In genomic region chr19:55880664-55881359, GRCm38 (mm10) we compare ENCODE assay signal across 9 mouse cellular contexts.
DNase-seq lines count a peak whose midpoint lies in the region; ATAC-seq lines count a peak whose summit lies in the region.
"Had no signal": no experiment of that assay in that cellular context is flagged by ENCODE, and none has a peak within 500 bp of the region (broad histone marks: within the 10 kb centered on the region; RNA-seq: fewer than 3 reads in every experiment).

No protein-coding gene starts in this region.

- WGBS in hindbrain, embryonic 16.5 days, result 30% methylated on average over 13 of the region's 13 CpGs
- WGBS in midbrain, embryonic 10.5 days, result 72% methylated on average over 13 of the region's 13 CpGs

- H3K4me2 ChIP-seq in hindbrain, embryonic 16.5 days (ENCODE audit: low read length), result peak overlapping the region; percentile 27
- H3K4me2 ChIP-seq: lung, embryonic 15.5 days had no signal

- H3K27me3 ChIP-seq in hindbrain, embryonic 16.5 days (replicated peaks; ENCODE audit: control insufficient read depth, insufficient read depth, low read length), result peaks cover 2% of the 10 kb centered on the region; the same call in 1 of the 2 replicates
- no peaks in the 10 kb centered on the region for H3K27me3 ChIP-seq in midbrain, embryonic 10.5 days (ENCODE audit: low read depth, poor library complexity, severe bottlenecking)
- H3K27me3 ChIP-seq: lung, embryonic 15.5 days had no signal

- DNase-seq in MN1 (ENCODE audit: low spot score) (peak; percentile 63), adipocyte (ENCODE audit: low spot score) (peak; percentile 40)
- no peak for DNase-seq in midbrain, embryonic 10.5 days (ENCODE audit: low spot score)
- DNase-seq in retina, embryonic 14.5 days (ENCODE audit: low spot score), result no peak
- no peak for DNase-seq in adrenal gland, adult 18-20 months (ENCODE audit: low spot score in 2 of 2)
- no peak for DNase-seq in adrenal gland, postnatal 36 days
- no peak for DNase-seq in natural killer cell, adult 2 months (ENCODE audit: low spot score in 2 of 2)

- H3K9ac ChIP-seq in hindbrain, embryonic 16.5 days (ENCODE audit: low read depth, low read length), result no peak overlapping the region
- H3K9ac ChIP-seq: lung, embryonic 15.5 days had no signal

- peak; percentile 58 for ATAC-seq in hindbrain, embryonic 16.5 days

- no peak overlapping the region for H3K27ac ChIP-seq in hindbrain, embryonic 16.5 days (ENCODE audit: low read depth, low read length)
- H3K27ac ChIP-seq in midbrain, embryonic 10.5 days (replicated peaks), result peak overlapping the region; percentile 57
- H3K27ac ChIP-seq: lung, embryonic 15.5 days had no signal

- no peaks in the 10 kb centered on the region for H3K36me3 ChIP-seq in hindbrain, embryonic 16.5 days (ENCODE audit: control insufficient read depth, insufficient read depth, low read length)
- no peaks in the 10 kb centered on the region for H3K36me3 ChIP-seq in midbrain, embryonic 10.5 days
- H3K36me3 ChIP-seq: lung, embryonic 15.5 days had no signal

- H3K4me3 ChIP-seq in hindbrain, embryonic 16.5 days (ENCODE audit: low read length), result no peak overlapping the region
- no peak overlapping the region for H3K4me3 ChIP-seq in midbrain, embryonic 10.5 days
- H3K4me3 ChIP-seq: lung, embryonic 15.5 days had no signal

- H3K4me1 ChIP-seq in hindbrain, embryonic 16.5 days (ENCODE audit: control insufficient read depth, insufficient read depth, low read depth, low read length), result peaks cover 7% of the 10 kb centered on the region
- H3K4me1 ChIP-seq in midbrain, embryonic 10.5 days, result peaks cover 80% of the 10 kb centered on the region

- no peaks in the 10 kb centered on the region for H3K9me3 ChIP-seq in hindbrain, embryonic 16.5 days (ENCODE audit: control insufficient read depth, low read length)
- H3K9me3 ChIP-seq in midbrain, embryonic 10.5 days (replicated peaks), result no peaks in the 10 kb centered on the region
- H3K9me3 ChIP-seq: lung, embryonic 15.5 days had no signal

Comparison
In these comparisons a context has a peak if more than half of its experiments do, and no peak if none do; other contexts are left out.
1. DNase-seq: peak in MN1 (single experiment) and adipocyte (single experiment); none in midbrain, embryonic 10.5 days (single experiment), retina, embryonic 14.5 days (single experiment), adrenal gland, adult 18-20 months (0 of 2), adrenal gland, postnatal 36 days (0 of 2) and natural killer cell, adult 2 months (0 of 2).